In the genomic region with DNA sequence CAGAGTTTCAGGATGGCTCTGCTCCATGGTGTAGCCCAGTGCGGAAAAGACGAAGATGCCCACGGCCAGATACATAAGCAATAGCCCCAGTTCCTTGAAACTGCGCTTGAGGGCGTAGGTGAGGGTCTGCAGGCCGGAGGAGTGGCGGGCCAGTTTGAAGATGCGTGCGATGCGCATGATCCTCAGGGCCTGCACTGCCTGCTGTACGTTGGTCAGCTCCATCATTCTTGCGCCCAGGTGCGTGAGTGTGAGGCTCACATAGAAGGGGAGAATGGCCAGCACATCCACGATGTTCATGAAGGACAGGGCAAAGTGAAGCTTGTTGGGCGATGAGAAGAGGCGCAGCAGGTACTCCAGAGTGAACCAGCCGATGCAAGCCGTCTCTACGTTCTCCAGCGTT, we compare ENCODE assay signal across 11 mouse cellular contexts. TPM values are rescaled to one million over a fixed set of nuclear protein-coding genes. Genes with fewer than 3 reads are reported as not detected.
DNase-seq lines count a peak whose midpoint lies in the region; ATAC-seq and TF ChIP-seq lines count a peak whose summit lies in the region.
"Had no signal": no experiment of that assay in that cellular context is flagged by ENCODE, and none has a peak within 500 bp of the region (broad histone marks: within the 10 kb centered on the region; RNA-seq: fewer than 3 reads in every experiment).

No protein-coding gene starts in this region.

- ATAC-seq in forebrain, embryonic 14.5 days: no peak
- ATAC-seq in limb, embryonic 12.5 days (ENCODE audit: insufficient number of reproducible peaks, insufficient read depth, low FRiP score, low TSS enrichment, low read depth): no peak
- no peak for ATAC-seq in stomach, embryonic 14.5 days (ENCODE audit: insufficient number of reproducible peaks, insufficient read depth, low FRiP score, low read depth)

- H3K9me3 ChIP-seq in forebrain, embryonic 14.5 days (replicated peaks; ENCODE audit: control insufficient read depth, low read length): no peaks in the 10 kb centered on the region
- no peaks in the 10 kb centered on the region for H3K9me3 ChIP-seq in limb, embryonic 12.5 days
- H3K9me3 ChIP-seq in stomach, embryonic 14.5 days (ENCODE audit: control insufficient read depth, low read depth, low read length): no peaks in the 10 kb centered on the region

- no peak for TF ChIP-seq CTCF in left cerebral cortex, adult 2 months (IDR thresholded peaks at IDR 0.05)

- H3K4me3 ChIP-seq in left cerebral cortex, adult 2 months: peak overlapping the region; percentile 74
- H3K4me3 ChIP-seq in forebrain, embryonic 14.5 days (ENCODE audit: low read depth, low read length): peak overlapping the region; percentile 46
- peak overlapping the region; percentile 53 for H3K4me3 ChIP-seq in limb, embryonic 12.5 days (replicated peaks)
- H3K4me3 ChIP-seq in stomach, embryonic 14.5 days (ENCODE audit: low read depth, low read length): peak overlapping the region; percentile 44; the same call in 1 of the 2 replicates

- peak overlapping the region; percentile 94 for H3K4me2 ChIP-seq in forebrain, embryonic 14.5 days (ENCODE audit: low read length)
- H3K4me2 ChIP-seq in limb, embryonic 12.5 days: peak overlapping the region; percentile 98
- H3K4me2 ChIP-seq in stomach, embryonic 14.5 days (replicated peaks; ENCODE audit: low read depth, low read length): peak overlapping the region; percentile 96; the same call in 1 of the 2 replicates

- H3K27ac ChIP-seq in left cerebral cortex, adult 2 months: peak overlapping the region; percentile 96
- H3K27ac ChIP-seq in forebrain, embryonic 14.5 days (ENCODE audit: low read depth, low read length): no peak overlapping the region
- H3K27ac ChIP-seq in limb, embryonic 12.5 days: no peak overlapping the region
- no peak overlapping the region for H3K27ac ChIP-seq in stomach, embryonic 14.5 days (ENCODE audit: low read length)

- no peaks in the 10 kb centered on the region; the same call in 1 of the 2 replicates for H3K4me1 ChIP-seq in forebrain, embryonic 14.5 days (ENCODE audit: control insufficient read depth, insufficient read depth, low read length)
- H3K4me1 ChIP-seq in limb, embryonic 12.5 days (replicated peaks): peaks cover 11% of the 10 kb centered on the region
- no peaks in the 10 kb centered on the region for H3K4me1 ChIP-seq in stomach, embryonic 14.5 days (ENCODE audit: control insufficient read depth, insufficient read depth, low read length)

- no peaks in the 10 kb centered on the region for H3K36me3 ChIP-seq in forebrain, embryonic 14.5 days (ENCODE audit: control insufficient read depth, insufficient read depth, low read length)
- no peaks in the 10 kb centered on the region for H3K36me3 ChIP-seq in limb, embryonic 12.5 days
- no peaks in the 10 kb centered on the region for H3K36me3 ChIP-seq in stomach, embryonic 14.5 days (ENCODE audit: control insufficient read depth, insufficient read depth, low read length)

- no peak for DNase-seq in left cerebral cortex, adult 2 months (ENCODE audit: extremely low spot score in 1 of 2, low spot score in 2 of 2)
- DNase-seq in left cerebral cortex, postnatal 4 days: no peak
- no peak for DNase-seq in forebrain, embryonic 14.5 days (ENCODE audit: low spot score)
- no peak for DNase-seq in retina, embryonic 14.5 days (ENCODE audit: low spot score)
- no peak for DNase-seq in cerebellum, adult 8-10 months
- no peak for DNase-seq in layer of hippocampus, postnatal 10 days (ENCODE audit: low spot score in 2 of 2)
- DNase-seq: liver had no signal

- H3K27me3 ChIP-seq in forebrain, embryonic 14.5 days (replicated peaks; ENCODE audit: control insufficient read depth, insufficient read depth, low read length): peaks cover 5% of the 10 kb centered on the region
- H3K27me3 ChIP-seq in limb, embryonic 12.5 days: peaks cover 51% of the 10 kb centered on the region
- peaks cover 15% of the 10 kb centered on the region for H3K27me3 ChIP-seq in stomach, embryonic 14.5 days (ENCODE audit: control insufficient read depth, insufficient read depth, low read length)

- no peak overlapping the region for H3K9ac ChIP-seq in forebrain, embryonic 14.5 days (ENCODE audit: low read length)
- no peak overlapping the region for H3K9ac ChIP-seq in limb, embryonic 12.5 days (replicated peaks)
- H3K9ac ChIP-seq in stomach, embryonic 14.5 days (replicated peaks; ENCODE audit: low read depth, low read length): no peak overlapping the region

- WGBS in forebrain, embryonic 14.5 days: 85% methylated on average over 20 of the region's 20 CpGs
- 74% methylated on average over 20 of the region's 20 CpGs for WGBS in limb, embryonic 12.5 days
- 71% methylated on average over 20 of the region's 20 CpGs for WGBS in stomach, embryonic 14.5 days

- intact Hi-C loops in left cerebral cortex, adult 2 months (cut with DNase I): loop anchor here (2.0 kb wide), 1 partner anchor 56 kb away; no protein-coding TSS in a partner anchor
- intact Hi-C loops in left cerebral cortex, postnatal 4 days (cut with DNase I): loop anchor here (10.0 kb wide), 1 partner anchor 80 kb away; no protein-coding TSS in a partner anchor

RNA-seq across cellular contexts. Expression of a gene that starts 1.6 kb away (rescaled TPM):
- 100 to 1,000 TPM; 115 to 117 TPM for total RNA-seq in left cerebral cortex, adult 2 months (2021)
- 10 to 100 TPM; 35.1 to 36.1 TPM for total RNA-seq in left cerebral cortex, postnatal 4 days (2021)
- polyA plus RNA-seq in forebrain, embryonic 14.5 days (2014; fragmentation: Nextera tagmentation; extraction: Ambion mirVana): 1.9 and 2.6 TPM in 2 replicates
- 0.50 and 0.55 TPM in 2 replicates for polyA plus RNA-seq in limb, embryonic 12.5 days (2016; fragmentation: Nextera tagmentation; extraction: Ambion mirVana)
- 0.38 and 0.43 TPM in 2 replicates for polyA plus RNA-seq in stomach, embryonic 14.5 days (2014; fragmentation: Nextera tagmentation; extraction: Ambion mirVana)
- 10 to 100 TPM; 26.8 to 29.6 TPM for total RNA-seq in layer of hippocampus, postnatal 10 days (2021)
- total RNA-seq: hematopoietic stem cell, adult 5-6 weeks; MEL had no signal
